Mouse (Mus musculus) liver, embryonic 13.5 days (tissue): Measurements from ENCODE around the gene Gpr12. TPM values are rescaled to one million over a fixed set of nuclear protein-coding genes. Genes with fewer than 3 reads are reported as not detected.
"Not testable (repeated sequence)": the region's sequence is repeated elsewhere in the genome, so short reads cannot be mapped to it uniquely, and the experiment has no call there.

Experiments
- ATAC-seq: fragments of 200-750 bp; cut with Nextera tagmentation; 2 replicates; pipeline ENCODE4 v1.8.0; 2017; ENCODE audit warnings: low read depth, mild to moderate bottlenecking, moderate number of reproducible peaks, moderate library complexity
- DNase-seq: peaks from one replicate; pipeline ENCODE4 v3.0.0; 2022
- H3K27ac ChIP-seq: fragments of 300-500 bp; sonication (generic); 2 replicates; pipeline ENCODE4 v1.5.1; 2015; ENCODE audit warnings: moderate library complexity, mild to moderate bottlenecking, inconsistent platforms
- H3K27me3 ChIP-seq: fragments of 300-500 bp; sonication (generic); 2 replicates; pipeline ENCODE4 v1.6.1; 2015; ENCODE audit warnings: mild to moderate bottlenecking, inconsistent platforms
- H3K36me3 ChIP-seq: fragments of 300-500 bp; sonication (generic); 2 replicates; pipeline ENCODE4 v1.6.1; 2015; ENCODE audit warnings: mild to moderate bottlenecking, inconsistent platforms
- H3K4me1 ChIP-seq: fragments of 300-500 bp; sonication (generic); replicated peaks from 2 replicates; pipeline ENCODE4 v1.6.1; 2015; ENCODE audit warnings: inconsistent platforms
- H3K4me2 ChIP-seq: fragments of 300-500 bp; sonication (generic); 2 replicates; pipeline ENCODE4 v1.6.1; 2015; ENCODE audit warnings: inconsistent platforms, mild to moderate bottlenecking, moderate library complexity
- H3K4me3 ChIP-seq: fragments of 300-500 bp; sonication (generic); replicated peaks from 2 replicates; pipeline ENCODE4 v1.5.1; 2015; ENCODE audit warnings: mild to moderate bottlenecking, inconsistent platforms
- H3K9ac ChIP-seq: fragments of 300-500 bp; sonication (generic); 2 replicates; pipeline ENCODE4 v1.6.1; 2015; ENCODE audit warnings: mild to moderate bottlenecking, inconsistent platforms
- H3K9me3 ChIP-seq: fragments of 300-500 bp; sonication (generic); replicated peaks from 2 replicates; pipeline ENCODE4 v1.6.1; 2016; ENCODE audit warnings: inconsistent platforms
- WGBS: fragments of 180-500 bp; shearing (Covaris S2); methylation state at CpG from one replicate; pipeline ENCODE4 v1.1.7; 2015; ENCODE audit not compliant: insufficient replicate concordance; 5-methylcytosine and 5-hydroxymethylcytosine counted together
- polyA plus RNA-seq: library from polyadenylated mRNA; unstranded; fragments of >200 nt; fragmentation: Nextera tagmentation; extraction: Ambion mirVana; gene quantifications from 2 replicates; pipeline ENCODE4 v1.2.1, GENCODE M21; 2015

The Gpr12 gene
- polyA plus RNA-seq, 1 experiment from 2014 or later, result 0.08 TPM

DNA sequence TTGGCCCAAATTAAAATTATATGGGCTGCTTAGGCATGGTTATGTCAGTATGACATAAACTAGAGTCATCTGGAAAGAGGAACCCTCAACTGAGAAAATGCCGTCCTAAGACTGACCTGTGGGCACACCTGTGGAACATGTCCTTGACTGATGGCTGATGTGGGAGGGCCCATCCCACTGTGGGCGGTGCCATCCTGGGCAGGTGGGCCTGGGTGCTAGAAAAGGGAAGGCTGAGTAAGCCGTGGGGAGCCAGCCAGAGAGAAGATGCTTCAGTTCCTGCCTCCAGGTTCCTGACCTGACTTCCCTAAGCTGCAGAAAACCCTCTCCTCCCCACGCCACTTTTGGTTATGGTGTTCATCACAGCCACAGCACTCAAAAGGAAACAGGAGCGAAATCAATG, 21.2 kb upstream of the Gpr12 start:
- no peak overlapping the region for H3K4me3 ChIP-seq
- no peaks in the 10 kb centered on the region for H3K4me1 ChIP-seq
- H3K27me3 ChIP-seq, result no peaks in the 10 kb centered on the region
- no peak for DNase-seq
- ATAC-seq, result no peak
- H3K36me3 ChIP-seq, result no peaks in the 10 kb centered on the region
- no peak overlapping the region for H3K9ac ChIP-seq
- no peak overlapping the region for H3K27ac ChIP-seq
- WGBS, result 39% methylated on average over 5 of the region's 5 CpGs
- no peaks in the 10 kb centered on the region for H3K9me3 ChIP-seq
- no peak overlapping the region for H3K4me2 ChIP-seq

DNA sequence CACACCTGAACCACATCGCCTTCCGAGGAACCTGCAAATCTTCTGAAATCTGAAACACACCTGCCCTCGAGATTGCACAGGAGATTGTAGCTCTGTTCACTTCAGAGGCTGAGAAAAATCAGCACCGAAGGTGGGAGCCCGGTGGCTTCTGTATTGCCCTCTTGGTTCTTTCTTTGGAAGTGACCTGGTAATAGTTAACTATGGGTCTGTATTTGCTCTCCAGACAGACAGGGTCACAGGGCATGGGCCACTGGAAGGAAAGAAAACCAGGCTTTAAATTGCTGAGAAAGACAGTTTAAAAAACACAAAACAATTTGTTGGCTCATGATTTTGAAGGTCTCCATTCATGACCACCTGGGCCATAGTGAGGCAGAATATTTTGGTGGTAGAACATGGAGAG, 14.9 kb upstream of the Gpr12 start:
- DNase-seq, result no peak
- no peaks in the 10 kb centered on the region for H3K9me3 ChIP-seq
- peak; percentile 60 for ATAC-seq
- H3K4me3 ChIP-seq, result peak overlapping the region; percentile 19; the same call in 1 of the 2 replicates
- peak overlapping the region; percentile 50 for H3K27ac ChIP-seq
- H3K36me3 ChIP-seq, result no peaks in the 10 kb centered on the region
- H3K9ac ChIP-seq, result no peak overlapping the region
- H3K27me3 ChIP-seq, result no peaks in the 10 kb centered on the region
- peak overlapping the region; percentile 34 for H3K4me2 ChIP-seq
- peaks cover 4% of the 10 kb centered on the region; the same call in 1 of the 2 replicates for H3K4me1 ChIP-seq
- WGBS, result 59% methylated on average over 5 of the region's 5 CpGs

DNA sequence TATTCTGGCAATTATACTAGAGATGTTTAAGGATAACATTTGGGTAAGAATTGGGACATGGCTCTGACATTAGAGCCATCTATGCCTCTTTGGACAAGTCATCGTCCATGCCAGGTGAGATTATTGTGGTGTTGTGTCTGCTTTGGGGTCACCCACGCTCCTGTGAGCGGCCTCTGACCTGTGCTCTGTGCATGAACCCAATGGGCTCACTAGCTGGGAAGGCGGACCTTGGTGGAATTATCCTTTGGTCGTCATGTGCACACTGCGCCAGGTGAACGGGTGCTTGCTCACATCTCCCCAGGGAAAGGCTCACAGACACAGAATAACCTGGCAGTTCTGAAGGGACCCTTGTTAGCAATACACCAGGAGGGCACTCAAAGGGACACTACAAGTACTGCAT, 14.2 kb upstream of the Gpr12 start:
- H3K9ac ChIP-seq, H3K9me3 ChIP-seq, H3K27me3 ChIP-seq, H3K4me1 ChIP-seq, H3K27ac ChIP-seq, DNase-seq, H3K36me3 ChIP-seq, ATAC-seq: not testable (repeated sequence)
- WGBS, result 62% methylated on average over 7 of the region's 7 CpGs
- H3K4me2 ChIP-seq, result peak overlapping the region; percentile 34
- peak overlapping the region; percentile 19; the same call in 1 of the 2 replicates for H3K4me3 ChIP-seq

DNA sequence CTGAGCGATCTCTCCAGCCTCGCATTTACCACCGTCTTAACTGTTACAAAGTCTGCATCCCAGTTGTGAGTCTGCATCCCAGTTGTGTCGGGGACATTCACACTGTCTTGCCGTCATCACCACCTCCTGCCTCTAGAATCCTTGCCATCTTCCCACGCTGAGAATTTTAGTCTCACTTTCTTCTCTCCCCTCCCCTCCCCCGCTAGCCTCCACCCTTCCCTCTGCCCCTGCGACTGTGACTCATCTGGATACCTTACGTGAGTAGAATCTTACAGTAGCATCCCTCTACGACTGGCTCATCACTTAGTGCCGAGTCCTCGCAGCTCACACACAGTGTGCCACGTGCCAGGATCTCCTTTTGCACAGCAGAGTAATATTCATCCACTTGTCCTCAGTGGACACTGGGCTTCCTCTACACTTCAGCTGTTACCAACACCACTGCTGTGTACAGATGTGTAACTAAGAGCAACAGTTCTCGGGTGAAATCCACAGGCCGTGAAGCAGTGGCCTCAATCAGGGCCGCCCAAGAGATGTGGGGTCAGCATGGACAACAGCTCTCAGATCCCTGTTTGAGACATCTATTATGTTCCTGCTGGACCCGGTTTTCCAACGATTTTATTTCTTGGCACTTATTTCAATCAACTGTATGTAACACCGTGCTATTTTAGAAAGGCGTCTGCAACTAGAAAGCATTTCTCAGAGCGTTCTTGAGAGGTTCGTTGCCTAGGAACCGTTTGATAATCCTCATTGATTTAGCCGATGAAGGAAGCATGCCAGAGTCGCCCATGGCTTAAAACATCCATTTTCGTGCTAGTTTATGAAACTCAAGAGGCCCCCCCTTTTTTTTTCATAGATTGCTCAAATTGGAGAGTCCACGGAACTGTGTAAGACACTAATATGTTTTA, 13.4 kb upstream of the Gpr12 start:
- 77% methylated on average over 27 of the region's 27 CpGs for WGBS

DNA sequence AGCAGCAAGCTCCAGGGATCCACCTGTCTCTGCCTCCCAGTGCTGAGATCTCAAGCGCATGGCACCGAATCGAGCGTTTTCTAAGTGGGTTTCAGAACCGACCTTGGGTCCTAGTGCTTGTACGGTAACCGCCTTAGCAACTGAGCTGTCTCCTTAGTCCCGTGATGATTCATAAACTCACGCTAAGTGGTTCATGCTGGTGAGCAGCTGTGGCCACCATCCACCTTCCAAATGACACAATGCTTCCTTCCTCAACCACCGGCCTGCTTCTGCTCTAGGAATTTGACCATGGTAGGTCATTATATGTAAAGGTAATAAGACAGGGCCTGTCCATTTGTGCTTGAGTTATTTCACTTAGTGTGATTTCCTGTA, 12.4 kb upstream of the Gpr12 start:
- DNase-seq (no peak), ATAC-seq (no peak)
- 64% methylated on average over 10 of the region's 10 CpGs for WGBS
- Histone ChIP-seq H3K27ac (no peak overlapping the region), H3K36me3 (no peaks in the 10 kb centered on the region), H3K9ac (no peak overlapping the region), H3K4me3 (no peak overlapping the region), H3K4me1 (peaks cover 4% of the 10 kb centered on the region; the same call in 1 of the 2 replicates), H3K4me2 (no peak overlapping the region), H3K27me3 (no peaks in the 10 kb centered on the region), H3K9me3 (no peaks in the 10 kb centered on the region)

More for the DNA sequence above, 13.4 kb upstream of the Gpr12 start:
- H3K27me3 ChIP-seq, result no peaks in the 10 kb centered on the region
- H3K27ac ChIP-seq, result no peak overlapping the region
- H3K4me2 ChIP-seq, result no peak overlapping the region
- H3K4me3 ChIP-seq, result no peak overlapping the region
- no peaks in the 10 kb centered on the region for H3K9me3 ChIP-seq
- ATAC-seq (no peak), DNase-seq (no peak)
- no peak overlapping the region for H3K9ac ChIP-seq
- H3K4me1 ChIP-seq, result peaks cover 4% of the 10 kb centered on the region; the same call in 1 of the 2 replicates
- no peaks in the 10 kb centered on the region for H3K36me3 ChIP-seq

DNA sequence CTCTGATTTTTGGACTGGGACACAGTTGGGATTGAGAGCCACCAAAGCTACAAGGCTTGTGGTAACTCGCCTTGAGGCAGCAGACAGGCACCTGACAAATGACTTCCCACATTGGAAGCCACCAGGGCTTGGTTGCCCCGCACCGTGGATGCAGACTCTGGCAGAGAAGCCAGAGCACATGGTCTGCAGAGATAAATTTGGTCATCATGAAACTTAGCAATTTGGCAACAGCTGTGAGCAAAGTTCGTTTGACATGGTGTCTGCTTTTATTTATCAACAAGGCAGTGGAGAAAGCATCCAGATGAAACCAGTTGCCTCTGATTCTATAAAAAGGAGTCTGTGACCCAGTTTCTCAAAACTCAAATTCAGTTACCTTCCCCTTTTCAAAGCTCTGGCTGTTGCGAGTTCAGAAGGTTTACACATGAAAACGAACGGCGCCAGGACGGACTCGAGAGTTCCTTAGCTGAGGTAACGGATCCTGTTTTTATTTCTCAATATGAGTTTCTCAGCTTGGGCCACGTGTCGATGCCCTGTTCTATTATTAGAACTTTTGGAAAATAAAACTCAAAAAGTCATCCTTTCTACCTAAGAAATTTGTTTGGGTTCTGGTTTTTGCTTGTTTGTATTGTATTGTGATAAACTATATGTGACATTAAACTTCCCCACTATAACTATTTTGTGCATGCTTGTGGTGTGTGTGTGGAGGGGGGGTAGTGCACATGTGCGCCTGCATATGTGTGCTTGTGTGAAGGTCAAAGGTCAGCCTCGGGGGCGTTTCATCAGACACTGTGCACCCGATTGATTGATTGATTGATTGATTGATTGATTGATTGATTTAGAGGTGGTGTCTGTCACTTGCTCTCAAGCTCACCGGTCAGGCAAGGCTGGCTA, 11.8 kb upstream of the Gpr12 start:
- ATAC-seq, result no peak
- Histone ChIP-seq H3K9ac (no peak overlapping the region), H3K4me2 (no peak overlapping the region), H3K36me3 (no peaks in the 10 kb centered on the region), H3K27me3 (no peaks in the 10 kb centered on the region), H3K9me3 (no peaks in the 10 kb centered on the region), H3K4me3 (no peak overlapping the region), H3K27ac (no peak overlapping the region), H3K4me1 (peaks cover 4% of the 10 kb centered on the region; the same call in 1 of the 2 replicates)
- DNase-seq, result no peak
- WGBS, result 40% methylated on average over 18 of the region's 18 CpGs

DNA sequence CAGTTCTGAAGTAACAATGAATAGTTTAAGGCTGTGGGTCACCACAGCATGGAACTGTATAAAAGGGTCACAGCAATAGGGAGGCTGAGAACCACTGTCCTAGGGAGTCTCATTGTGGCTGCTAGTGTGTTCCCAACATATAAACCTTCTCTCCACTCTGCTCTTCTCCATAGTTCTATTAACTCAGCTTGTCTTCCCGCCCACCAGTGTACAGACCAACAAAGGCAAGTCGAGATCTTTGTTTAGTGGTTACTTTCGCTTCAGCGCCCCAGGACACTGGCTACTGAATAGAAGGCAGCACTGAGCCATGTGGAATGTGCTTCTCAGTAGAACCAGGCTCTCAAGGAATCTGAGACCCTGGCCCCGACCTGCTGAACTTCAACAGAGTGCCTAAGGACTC, 7.5 kb upstream of the Gpr12 start:
- Histone ChIP-seq H3K4me1 (peaks cover 4% of the 10 kb centered on the region; the same call in 1 of the 2 replicates), H3K9me3 (no peaks in the 10 kb centered on the region), H3K9ac (no peak overlapping the region), H3K36me3 (no peaks in the 10 kb centered on the region), H3K4me3 (no peak overlapping the region), H3K27me3 (no peaks in the 10 kb centered on the region), H3K27ac (no peak overlapping the region), H3K4me2 (no peak overlapping the region)
- no peak for ATAC-seq
- DNase-seq, result no peak
- WGBS, result 64% methylated on average over 5 of the region's 5 CpGs

DNA sequence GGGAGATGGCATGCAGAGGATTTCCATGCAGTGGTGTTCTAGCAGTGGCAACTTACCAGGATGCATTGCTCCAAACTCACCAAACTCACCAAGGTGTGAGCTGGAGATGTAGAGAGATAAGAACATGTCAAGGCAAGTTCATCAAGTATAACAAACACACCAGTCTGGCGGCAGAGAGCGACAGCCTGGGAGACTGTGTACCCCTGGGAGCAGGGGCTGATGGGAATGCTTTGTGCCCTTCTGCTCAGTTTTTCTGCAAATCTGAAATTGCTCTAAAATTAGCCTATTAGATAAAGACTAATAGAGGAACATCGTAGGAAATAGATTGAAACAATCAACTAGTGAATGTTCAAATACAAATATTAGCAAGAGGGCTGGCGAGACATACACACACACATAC, 6.6 kb upstream of the Gpr12 start:
- no peak for ATAC-seq
- no peaks in the 10 kb centered on the region for H3K36me3 ChIP-seq
- no peaks in the 10 kb centered on the region for H3K9me3 ChIP-seq
- WGBS, result 77% methylated on average over 4 of the region's 4 CpGs
- no peak overlapping the region for H3K4me2 ChIP-seq
- no peak overlapping the region for H3K4me3 ChIP-seq
- H3K27ac ChIP-seq, result no peak overlapping the region
- H3K4me1 ChIP-seq, result no peaks in the 10 kb centered on the region
- H3K9ac ChIP-seq, result no peak overlapping the region
- peaks cover 5% of the 10 kb centered on the region; the same call in 1 of the 2 replicates for H3K27me3 ChIP-seq
- no peak for DNase-seq

DNA sequence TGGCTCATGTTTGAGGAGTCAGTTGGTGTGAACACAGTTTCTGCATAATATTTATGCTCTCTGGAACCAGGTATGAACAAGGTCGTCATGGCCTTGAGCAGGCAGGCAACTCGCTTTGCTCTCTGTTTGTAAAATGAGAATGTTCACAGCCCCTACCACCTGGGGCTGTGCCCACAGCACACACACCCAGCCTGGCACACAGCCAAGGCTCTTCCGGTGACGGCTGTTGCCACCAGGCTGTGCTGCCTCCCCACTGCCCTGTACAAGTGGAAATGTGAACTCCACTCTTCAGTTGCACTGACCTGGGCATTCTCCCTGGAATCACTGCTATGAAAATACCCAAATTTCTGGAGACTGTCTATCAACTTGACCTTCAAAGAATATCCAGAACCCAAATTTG, 5.9 kb upstream of the Gpr12 start:
- ATAC-seq (no peak), DNase-seq (no peak)
- H3K9me3 ChIP-seq, result no peaks in the 10 kb centered on the region
- H3K4me3 ChIP-seq, result no peak overlapping the region
- no peak overlapping the region for H3K9ac ChIP-seq
- no peaks in the 10 kb centered on the region for H3K4me1 ChIP-seq
- no peaks in the 10 kb centered on the region for H3K36me3 ChIP-seq
- H3K27me3 ChIP-seq, result peaks cover 11% of the 10 kb centered on the region
- WGBS, result 66% methylated on average over 4 of the region's 4 CpGs
- no peak overlapping the region for H3K4me2 ChIP-seq
- no peak overlapping the region for H3K27ac ChIP-seq

DNA sequence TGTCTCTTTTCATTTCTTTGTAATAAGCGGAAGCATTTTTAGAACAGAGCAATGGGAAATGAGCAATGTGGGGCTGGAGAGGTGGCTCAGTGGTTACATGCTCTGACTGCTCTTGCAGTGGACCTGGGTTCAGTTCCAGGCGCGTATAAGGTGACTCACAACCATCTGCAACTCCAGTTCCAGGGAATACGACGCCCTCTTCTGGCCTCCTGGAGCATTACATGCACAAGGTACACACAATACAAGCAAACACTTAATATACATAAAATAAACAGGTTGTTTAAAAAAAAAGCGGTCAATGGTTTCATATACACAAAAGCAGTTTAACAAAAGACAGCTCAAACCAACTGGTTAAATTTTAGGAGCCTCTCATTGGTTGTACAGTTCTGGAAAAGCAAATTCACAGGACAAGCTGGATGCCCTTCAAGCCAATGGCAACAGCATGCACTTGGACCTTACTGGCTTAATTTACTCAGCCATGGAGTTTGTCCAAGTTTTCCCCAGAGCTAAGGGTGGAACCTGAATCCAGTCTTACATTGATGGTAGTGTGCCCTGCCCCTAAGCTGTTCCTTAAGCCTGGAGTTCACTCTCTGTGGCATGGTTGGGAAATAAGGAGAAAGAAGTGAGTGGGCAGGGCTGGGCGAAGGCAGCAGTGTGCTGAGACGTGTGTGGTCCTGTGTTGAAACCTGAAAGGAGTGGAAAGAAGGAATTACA, 1.5 kb upstream of the Gpr12 start:
- 0 out of 2 replicates have a peak, but pooled peaks cover 3% of the 10 kb centered on the region for H3K4me1 ChIP-seq
- no peaks in the 10 kb centered on the region for H3K9me3 ChIP-seq
- H3K36me3 ChIP-seq, result no peaks in the 10 kb centered on the region
- H3K4me3 ChIP-seq, result no peak overlapping the region
- 47% methylated on average over 8 of the region's 8 CpGs for WGBS
- peaks cover 46% of the 10 kb centered on the region for H3K27me3 ChIP-seq
- no peak overlapping the region for H3K27ac ChIP-seq
- ATAC-seq (no peak), DNase-seq (no peak)
- no peak overlapping the region for H3K9ac ChIP-seq
- H3K4me2 ChIP-seq, result no peak overlapping the region

DNA sequence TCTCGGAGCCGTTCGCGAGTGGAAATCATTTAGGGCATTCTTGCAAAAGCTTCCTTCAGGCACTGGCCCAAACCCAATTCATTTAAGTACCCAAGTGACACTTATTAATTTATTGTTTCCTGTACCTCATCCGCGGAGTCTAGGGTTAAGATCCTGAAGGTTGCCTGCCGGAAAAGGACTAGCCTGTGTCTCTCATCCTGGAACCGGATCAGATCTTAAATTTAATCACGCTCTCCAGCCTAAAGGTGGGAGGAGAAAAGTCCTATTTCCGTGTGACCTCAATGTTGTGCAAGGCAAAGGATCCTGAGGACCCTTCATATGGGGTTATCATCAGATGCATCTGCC, 240 bp upstream of the Gpr12 start:
- no peaks in the 10 kb centered on the region for H3K9me3 ChIP-seq
- DNase-seq (no peak), ATAC-seq (no peak)
- H3K4me2 ChIP-seq, result peak overlapping the region; percentile 70
- 8% methylated on average over 10 of the region's 10 CpGs for WGBS
- H3K27ac ChIP-seq, result no peak overlapping the region
- H3K4me1 ChIP-seq, result 0 out of 2 replicates have a peak, but pooled peaks cover 3% of the 10 kb centered on the region
- H3K9ac ChIP-seq, result no peak overlapping the region
- peaks cover 46% of the 10 kb centered on the region for H3K27me3 ChIP-seq
- no peak overlapping the region for H3K4me3 ChIP-seq
- H3K36me3 ChIP-seq, result no peaks in the 10 kb centered on the region
